In the genomic region with DNA sequence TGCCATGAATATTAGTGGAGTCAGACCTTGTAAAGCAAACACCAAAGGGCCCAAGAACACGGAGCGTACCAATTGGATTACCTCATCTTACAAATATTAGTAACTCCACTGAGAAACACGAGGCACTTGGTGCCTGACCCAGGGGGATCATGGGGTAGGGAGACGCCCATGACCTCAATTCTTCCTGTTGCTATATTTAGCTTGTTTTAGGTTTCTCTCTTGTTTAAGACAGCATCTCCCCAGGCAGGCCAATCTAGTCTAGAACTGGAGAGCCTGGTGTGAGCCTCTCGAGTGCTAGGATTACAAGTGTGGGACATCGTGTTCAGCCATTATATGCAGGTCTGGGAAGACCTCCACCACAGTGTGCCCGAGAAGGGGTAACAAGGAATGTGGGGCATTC, we compare ENCODE assay signal across 8 mouse cellular contexts. TPM values are rescaled to one million over a fixed set of nuclear protein-coding genes. Genes with fewer than 3 reads are reported as not detected.
DNase-seq lines count a peak whose midpoint lies in the region; ATAC-seq and TF ChIP-seq lines count a peak whose summit lies in the region.

No protein-coding gene starts in this region.

- H3K36me3 ChIP-seq in erythroblast, embryonic 14.5 days (ENCODE audit: control insufficient read depth) = peaks cover 44% of the 10 kb centered on the region
- peaks cover 34% of the 10 kb centered on the region for H3K36me3 ChIP-seq in limb, embryonic 12.5 days

- peak overlapping the region; percentile 81 for H3K9ac ChIP-seq in limb, embryonic 12.5 days (replicated peaks)

- DNase-seq in A20 (ENCODE audit: low read depth, low spot score) = peak; percentile 46
- DNase-seq in naive thymus-derived CD4-positive, alpha-beta T cell, adult 2 months (ENCODE audit: low read depth) = peak; percentile 57
- no peak for DNase-seq in embryo, embryonic 10 days (ENCODE audit: low spot score)
- no peak for DNase-seq in cerebellum, postnatal 10 days

- H3K27me3 ChIP-seq in erythroblast, embryonic 14.5 days (ENCODE audit: control insufficient read depth) = no peaks in the 10 kb centered on the region
- peaks cover 8% of the 10 kb centered on the region for H3K27me3 ChIP-seq in limb, embryonic 12.5 days

- H3K4me2 ChIP-seq in limb, embryonic 12.5 days = peak overlapping the region; percentile 82

- no peak for TF ChIP-seq CTCF in embryonic fibroblast, embryonic 13.5 days (IDR thresholded peaks at IDR 0.05; ENCODE audit: borderline replicate concordance, insufficient read depth, low read length)

- 61% methylated on average over 7 of the region's 7 CpGs for WGBS in limb, embryonic 12.5 days

- ATAC-seq in erythroblast, adult 5-6 weeks (replicated peaks; ENCODE audit: low FRiP score, poor library complexity, severe bottlenecking) = no peak
- ATAC-seq in limb, embryonic 12.5 days (ENCODE audit: insufficient number of reproducible peaks, insufficient read depth, low FRiP score, low TSS enrichment, low read depth) = no peak

- H3K4me1 ChIP-seq in erythroblast, embryonic 14.5 days (ENCODE audit: control insufficient read depth) = peaks cover 25% of the 10 kb centered on the region
- H3K4me1 ChIP-seq in embryonic fibroblast, embryonic 13.5 days (ENCODE audit: control insufficient read depth, insufficient read depth, low read length) = peaks cover 8% of the 10 kb centered on the region; the same call in 1 of the 2 replicates
- H3K4me1 ChIP-seq in limb, embryonic 12.5 days (replicated peaks) = peaks cover 18% of the 10 kb centered on the region

- H3K9me3 ChIP-seq in erythroblast, embryonic 14.5 days (ENCODE audit: control insufficient read depth, low read length) = no peaks in the 10 kb centered on the region
- H3K9me3 ChIP-seq in limb, embryonic 12.5 days = no peaks in the 10 kb centered on the region

- peak overlapping the region; percentile 82 for H3K4me3 ChIP-seq in erythroblast, embryonic 14.5 days (replicated peaks)
- H3K4me3 ChIP-seq in embryonic fibroblast, embryonic 13.5 days (ENCODE audit: insufficient read depth, low read length) = peak overlapping the region; percentile 99
- peak overlapping the region; percentile 77 for H3K4me3 ChIP-seq in limb, embryonic 12.5 days (replicated peaks)

- TF ChIP-seq POLR2A in embryonic fibroblast, embryonic 13.5 days (IDR thresholded peaks at IDR 0.05; ENCODE audit: low read depth, low read length) = peak; percentile 58; the same call in 1 of the 2 replicates

- H3K27ac ChIP-seq in embryonic fibroblast, embryonic 13.5 days (ENCODE audit: insufficient read depth, low read length) = peak overlapping the region; percentile 87
- H3K27ac ChIP-seq in limb, embryonic 12.5 days = no peak overlapping the region

RNA-seq across cellular contexts. Expression of a gene that starts 1.2 kb away (rescaled TPM):
- polyA plus RNA-seq in erythroblast, embryonic 14.5 days (2012) = 11.2 and 15.7 TPM in 2 replicates
- 37.1 and 71.3 TPM in 2 replicates for total RNA-seq in erythroblast, adult 5-6 weeks (2015; ENCODE audit: low replicate concordance)
- 50.2 and 52.3 TPM in 2 replicates for total RNA-seq in erythroblast, adult 5-6 weeks (2017; ENCODE audit: low replicate concordance)
- polyA plus RNA-seq in embryonic fibroblast, embryonic 13.5 days (2011; ENCODE audit: insufficient read length, low read depth, missing spikeins) = 374 and 478 TPM in 2 replicates
- 292 and 305 TPM in 2 replicates for polyA plus RNA-seq in limb, embryonic 12.5 days (2016; fragmentation: Nextera tagmentation; extraction: Ambion mirVana)

RNA-seq across cellular contexts. Expression of a gene that starts 9.1 kb away (rescaled TPM):
- polyA plus RNA-seq in erythroblast, embryonic 14.5 days (2012) = 0.03 and 0.04 TPM in 2 replicates
- total RNA-seq in erythroblast, adult 5-6 weeks (2015; ENCODE audit: low replicate concordance) = 0.77 and 0.84 TPM in 2 replicates
- 0.84 and 0.85 TPM in 2 replicates for total RNA-seq in erythroblast, adult 5-6 weeks (2017; ENCODE audit: low replicate concordance)
- polyA plus RNA-seq in embryonic fibroblast, embryonic 13.5 days (2011; ENCODE audit: insufficient read length, low read depth, missing spikeins) = 31.2 and 56.4 TPM in 2 replicates
- 5.0 and 6.6 TPM in 2 replicates for polyA plus RNA-seq in limb, embryonic 12.5 days (2016; fragmentation: Nextera tagmentation; extraction: Ambion mirVana)

RNA-seq across cellular contexts. Expression of a gene that starts 9.3 kb away (rescaled TPM):
- polyA plus RNA-seq in erythroblast, embryonic 14.5 days (2012) = 0.07 TPM in 1 of 2 replicates, not detected in the other
- not detected in 2 replicates for total RNA-seq in erythroblast, adult 5-6 weeks (2015; ENCODE audit: low replicate concordance)
- not detected in 2 replicates for total RNA-seq in erythroblast, adult 5-6 weeks (2017; ENCODE audit: low replicate concordance)
- 1.2 and 1.3 TPM in 2 replicates for polyA plus RNA-seq in embryonic fibroblast, embryonic 13.5 days (2011; ENCODE audit: insufficient read length, low read depth, missing spikeins)
- polyA plus RNA-seq in limb, embryonic 12.5 days (2016; fragmentation: Nextera tagmentation; extraction: Ambion mirVana) = 0.60 and 1.1 TPM in 2 replicates

RNA-seq across cellular contexts. Expression of a gene that starts 23.3 kb away (rescaled TPM):
- 1.1 TPM in 2 replicates for polyA plus RNA-seq in erythroblast, embryonic 14.5 days (2012)
- 2.1 and 4.6 TPM in 2 replicates for total RNA-seq in erythroblast, adult 5-6 weeks (2015; ENCODE audit: low replicate concordance)
- 1.5 and 2.7 TPM in 2 replicates for total RNA-seq in erythroblast, adult 5-6 weeks (2017; ENCODE audit: low replicate concordance)
- 5.5 and 5.9 TPM in 2 replicates for polyA plus RNA-seq in embryonic fibroblast, embryonic 13.5 days (2011; ENCODE audit: insufficient read length, low read depth, missing spikeins)
- 14.2 and 16.4 TPM in 2 replicates for polyA plus RNA-seq in limb, embryonic 12.5 days (2016; fragmentation: Nextera tagmentation; extraction: Ambion mirVana)

RNA-seq across cellular contexts. Expression of a gene that starts 34.5 kb away (rescaled TPM):
- polyA plus RNA-seq in erythroblast, embryonic 14.5 days (2012) = not detected in 2 replicates
- total RNA-seq in erythroblast, adult 5-6 weeks (2015; ENCODE audit: low replicate concordance) = not detected in 2 replicates
- total RNA-seq in erythroblast, adult 5-6 weeks (2017; ENCODE audit: low replicate concordance) = 0.70 TPM in 1 of 2 replicates, not detected in the other
- polyA plus RNA-seq in embryonic fibroblast, embryonic 13.5 days (2011; ENCODE audit: insufficient read length, low read depth, missing spikeins) = 0.40 and 0.47 TPM in 2 replicates
- polyA plus RNA-seq in limb, embryonic 12.5 days (2016; fragmentation: Nextera tagmentation; extraction: Ambion mirVana) = 0.56 and 0.69 TPM in 2 replicates

Comparison
In these comparisons a context has a peak if more than half of its experiments do, and no peak if none do; other contexts are left out.
1. DNase-seq: peak in A20 (single experiment) and naive thymus-derived CD4-positive, alpha-beta T cell, adult 2 months (single experiment); none in embryo, embryonic 10 days (single experiment) and cerebellum, postnatal 10 days (0 of 2).
2. RNA of a gene that starts 1.2 kb away (polyA plus RNA-seq): 374 to 478 TPM in embryonic fibroblast, embryonic 13.5 days and 292 to 305 TPM in limb, embryonic 12.5 days; 11.2 to 15.7 TPM in erythroblast, embryonic 14.5 days; every median in the first group is over 10 times any median in the second.
3. Peak in every context shown above with its lines, with median percentiles within 50 percentile points of each other: H3K4me3 ChIP-seq.